Mouse (Mus musculus): ENCODE data around the gene Chic2. TPM values are rescaled to one million over a fixed set of nuclear protein-coding genes. Genes with fewer than 3 reads are reported as not detected.

Gene Chic2
- total RNA-seq, 4 experiments from 2014 or later = 13.1 to 17.3 (median 15.2) TPM

DNA sequence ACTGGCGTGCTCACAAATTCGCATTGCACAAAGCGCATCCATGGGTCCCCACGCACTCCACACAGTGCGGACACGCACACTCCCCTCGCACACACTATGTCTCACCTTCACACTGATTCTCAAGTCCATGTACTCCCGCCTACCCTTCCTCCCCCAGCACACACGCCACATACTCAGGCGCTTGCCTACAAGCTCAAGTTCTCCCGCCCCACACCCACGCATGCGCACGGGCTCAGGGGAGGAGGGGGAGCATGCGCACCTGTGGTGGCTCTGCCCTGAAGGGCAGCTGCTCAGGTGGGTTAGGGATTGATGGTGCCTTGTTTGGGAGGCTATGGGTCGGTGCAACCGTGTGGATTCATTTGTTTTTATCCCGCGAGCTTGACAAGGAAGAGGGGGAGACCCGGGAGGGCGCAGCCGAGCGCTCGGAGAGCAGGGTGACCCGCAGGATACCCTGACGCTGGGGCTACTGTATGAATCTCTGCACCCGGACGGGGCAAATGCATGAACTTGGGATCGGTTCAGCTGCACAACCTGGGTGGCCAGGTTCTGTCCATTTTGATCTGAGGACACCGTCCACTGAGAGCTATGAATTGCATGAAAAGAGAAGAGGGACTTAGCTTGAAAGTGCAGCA is 22.7 kb upstream of the Chic2 start:
- peak in 1 of 2 experiments; percentile 28 for DNase-seq (ENCODE audit: low spot score in 2 of 2)

DNA sequence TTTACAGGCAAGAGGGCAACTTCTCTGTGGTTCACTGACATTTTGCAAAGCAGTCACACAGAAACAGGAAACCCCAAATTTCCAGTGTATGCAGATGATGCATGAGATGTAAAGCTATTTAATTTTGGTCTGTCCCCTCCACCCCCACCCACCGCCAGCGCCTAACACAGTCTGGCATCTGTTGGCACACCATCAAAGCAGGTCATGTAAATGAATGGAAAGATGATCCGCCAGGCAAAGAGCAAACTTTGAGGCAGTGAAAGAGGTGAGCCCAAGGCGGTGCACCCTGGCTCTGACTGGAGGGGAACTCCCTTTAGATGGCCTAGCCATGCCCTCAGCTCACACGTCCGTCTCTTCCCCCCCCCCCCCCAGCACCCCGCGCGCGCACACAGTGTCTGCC is 22.1 kb upstream of the Chic2 start:
- no peak for DNase-seq (ENCODE audit: low spot score in 2 of 2)

GRCm38 (mm10) chr5:75063177-75063576 is 18.6 kb upstream of the Chic2 start:
- DNase-seq (ENCODE audit: low spot score in 2 of 2) = no peak

- DNase-seq (ENCODE audit: low spot score in 2 of 2) = no peak
Measured at GRCm38 (mm10) chr5:75051109-75051508, 6.5 kb upstream of the Chic2 start.

- DNase-seq (ENCODE audit: low spot score in 2 of 2) = peak in 1 of 2 experiments; percentile 45
Measured at GRCm38 (mm10) chr5:75046681-75047321, 2.2 kb upstream of the Chic2 start.

- DNase-seq (ENCODE audit: low spot score in 2 of 2) = no peak
Measured at GRCm38 (mm10) chr5:75045371-75045770, 797 bp upstream of the Chic2 start.

DNA sequence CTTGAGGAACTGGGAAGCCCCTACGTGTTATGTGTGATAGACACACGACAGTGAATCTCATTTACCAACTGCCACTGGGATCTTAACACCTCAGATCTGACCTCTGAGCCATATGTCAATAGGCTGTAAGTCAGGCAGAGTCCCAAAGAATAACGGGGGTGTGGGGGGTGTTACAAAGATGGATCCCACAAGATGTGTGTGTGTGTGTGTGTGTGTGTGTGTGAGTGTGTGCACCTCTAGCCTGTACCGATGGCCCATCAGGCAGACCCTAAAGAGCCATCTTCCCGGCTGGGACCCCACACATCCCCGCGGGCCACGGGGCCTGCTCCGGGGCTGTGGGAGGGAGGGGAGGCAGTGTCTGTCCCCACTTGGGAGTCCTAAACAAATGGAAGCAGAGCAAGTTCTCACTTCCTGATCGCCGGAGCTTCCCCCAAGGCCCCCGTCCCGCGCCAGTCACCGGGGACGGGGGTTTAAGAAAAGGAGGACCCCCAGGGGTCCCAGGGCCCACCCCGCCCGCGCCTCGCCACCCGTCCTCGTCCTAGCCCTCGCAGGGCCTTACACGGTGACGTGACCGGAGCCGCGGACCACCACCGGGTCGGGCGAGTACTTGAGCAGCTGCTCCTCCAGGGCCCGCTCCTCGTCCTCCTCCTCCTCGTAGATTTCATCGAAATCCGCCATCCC is 813 bp downstream of the Chic2 start:
- peak; percentile 18 to 46 for DNase-seq (ENCODE audit: low spot score in 2 of 2)

- DNase-seq (ENCODE audit: low spot score in 2 of 2) = no peak
Measured at GRCm38 (mm10) chr5:75043011-75043445, 1.5 kb downstream of the Chic2 start.

DNA sequence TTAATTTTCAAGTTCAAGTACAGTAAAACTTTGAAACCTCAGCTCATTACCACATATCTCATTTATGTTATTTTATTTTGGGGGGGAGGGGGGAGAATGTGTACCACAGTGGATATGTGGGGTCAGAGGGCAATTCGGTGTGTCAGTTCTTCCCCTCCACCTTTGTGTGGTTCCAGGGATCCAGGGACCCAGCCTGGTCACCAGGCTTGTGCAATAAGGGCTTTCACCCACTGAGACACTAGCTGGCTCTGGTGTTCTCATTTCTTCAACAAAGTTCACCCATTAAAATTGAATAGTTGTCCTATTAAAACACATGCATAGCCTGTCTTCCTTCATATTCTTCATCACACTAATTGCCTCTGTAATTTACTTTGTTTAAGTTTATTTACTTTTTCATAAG is 5.3 kb downstream of the Chic2 start:
- DNase-seq (ENCODE audit: low spot score in 2 of 2) = no peak

DNA sequence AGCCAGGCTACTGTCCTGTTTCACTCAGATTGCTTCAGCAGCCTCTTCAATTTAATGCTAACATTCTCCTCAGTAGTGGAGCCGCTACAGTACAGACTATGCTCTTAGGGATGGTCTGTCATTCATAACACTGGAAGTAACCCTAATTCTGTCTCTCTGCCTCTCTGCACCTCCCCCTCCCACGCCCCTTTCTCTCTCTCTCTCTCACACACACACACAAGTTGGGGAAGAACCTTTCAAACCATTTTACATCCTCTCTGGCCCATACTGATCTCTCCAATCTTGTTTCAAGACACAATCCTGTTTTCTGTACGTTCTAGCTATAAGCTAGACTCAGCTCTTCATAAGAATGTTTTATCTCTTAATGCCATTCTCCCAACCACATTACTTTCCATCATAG is 9.1 kb downstream of the Chic2 start:
- no peak for DNase-seq (ENCODE audit: low spot score in 2 of 2)

DNA sequence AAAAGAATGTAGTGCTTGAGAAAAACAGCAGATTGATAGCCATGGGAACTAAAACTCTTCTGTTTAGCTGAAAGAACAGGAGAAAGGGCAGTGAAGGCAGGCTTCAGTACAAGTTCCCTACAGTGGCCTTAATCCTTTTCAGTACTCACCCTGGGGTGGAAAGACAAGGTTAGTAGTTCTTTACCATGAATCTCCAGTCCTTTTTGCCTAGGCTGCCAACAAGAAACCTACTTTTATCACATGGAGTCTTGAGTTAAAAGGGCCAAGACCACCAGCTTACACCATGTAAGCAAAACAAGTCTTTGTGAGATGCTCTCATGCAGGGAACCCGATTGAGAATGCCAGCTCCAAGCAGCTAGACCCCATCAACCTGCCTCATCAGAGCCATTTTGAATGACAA is 29.8 kb downstream of the Chic2 start:
- DNase-seq (ENCODE audit: low spot score in 2 of 2) = no peak

DNA sequence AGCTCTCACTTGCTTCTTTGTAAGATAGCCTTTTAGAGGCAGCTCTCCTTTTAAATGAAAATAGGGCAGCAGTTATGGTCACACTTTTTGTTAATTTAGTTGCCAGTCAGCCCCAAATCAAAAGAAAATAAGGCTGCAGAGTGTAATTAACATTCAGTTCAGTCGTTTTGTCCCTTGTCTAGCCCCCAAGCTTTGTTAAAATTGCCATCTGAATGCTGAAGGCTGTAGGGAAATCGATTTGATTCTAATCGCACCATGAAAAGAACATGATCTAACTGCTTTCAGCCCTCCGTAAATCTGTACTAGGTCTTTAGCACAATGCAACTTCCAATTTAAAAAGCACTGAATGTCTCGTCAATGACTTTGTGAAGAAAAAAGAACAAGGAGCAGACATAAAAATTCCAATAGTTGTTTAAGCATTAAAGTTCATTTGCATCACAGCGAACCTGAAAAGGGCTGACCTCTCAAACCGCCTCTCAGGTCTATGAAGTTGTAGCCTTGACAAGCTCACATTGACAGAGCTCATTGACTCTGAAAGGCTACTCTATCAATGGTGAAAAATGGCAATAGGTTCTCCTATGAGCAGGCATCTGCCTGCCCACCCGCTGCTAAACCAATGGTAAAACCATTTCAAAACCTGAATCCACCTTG is 31.7 kb downstream of the Chic2 start:
- no peak for DNase-seq (ENCODE audit: low spot score in 2 of 2)

DNA sequence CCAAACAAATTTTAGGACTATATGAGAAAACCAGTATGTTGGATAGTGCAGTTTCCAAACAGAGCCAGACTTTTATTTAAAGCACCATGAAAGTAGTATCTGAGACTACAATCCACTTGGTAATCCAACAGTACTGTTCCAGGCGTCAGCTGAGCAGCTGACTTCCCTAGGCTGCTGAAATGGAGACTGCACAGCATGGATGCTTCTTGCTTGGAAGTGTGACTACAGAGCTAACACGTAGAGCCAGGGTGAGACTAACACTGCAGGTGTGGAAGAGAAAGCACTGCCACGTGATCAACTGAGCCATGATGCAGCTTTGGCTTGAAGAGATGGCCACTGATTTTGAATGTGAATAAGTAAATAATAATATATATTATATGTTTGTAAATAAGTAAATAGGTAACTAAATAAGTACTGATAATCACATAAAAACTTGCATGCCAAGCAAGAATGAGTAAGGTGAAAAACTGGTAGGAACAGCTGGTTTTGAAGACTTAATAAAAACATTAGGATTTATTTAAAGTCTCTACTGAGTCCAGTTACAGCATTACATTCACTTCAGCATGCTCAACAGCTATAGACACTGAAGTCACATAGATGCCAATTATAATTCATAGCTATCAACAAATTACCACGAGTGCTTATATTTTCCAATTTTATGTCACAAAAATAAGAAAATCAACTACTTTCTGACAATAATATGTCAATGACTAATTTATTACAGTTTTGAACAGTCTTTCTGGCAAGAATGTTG is 32.4 kb downstream of the Chic2 start:
- DNase-seq (ENCODE audit: low spot score in 2 of 2) = no peak

DNA sequence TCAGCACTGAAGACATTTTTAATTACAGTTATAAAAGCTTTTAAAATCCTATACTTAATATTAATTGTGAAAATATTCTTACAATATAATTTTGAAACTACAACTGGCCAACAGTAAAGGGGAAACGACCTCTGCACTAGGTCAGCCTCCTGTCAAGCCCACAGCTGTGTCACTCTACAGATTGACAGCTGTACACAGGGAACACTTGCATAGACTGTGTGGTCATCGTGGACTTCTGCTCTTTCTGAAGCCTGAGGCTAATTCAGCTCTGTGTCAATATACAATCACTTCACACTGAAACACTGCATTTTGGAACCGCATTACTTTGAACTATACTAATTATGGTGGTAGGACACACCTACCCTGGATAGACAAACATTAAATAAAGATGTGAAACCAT is 39.8 kb downstream of the Chic2 start:
- no peak for DNase-seq (ENCODE audit: low spot score in 2 of 2)

DNA sequence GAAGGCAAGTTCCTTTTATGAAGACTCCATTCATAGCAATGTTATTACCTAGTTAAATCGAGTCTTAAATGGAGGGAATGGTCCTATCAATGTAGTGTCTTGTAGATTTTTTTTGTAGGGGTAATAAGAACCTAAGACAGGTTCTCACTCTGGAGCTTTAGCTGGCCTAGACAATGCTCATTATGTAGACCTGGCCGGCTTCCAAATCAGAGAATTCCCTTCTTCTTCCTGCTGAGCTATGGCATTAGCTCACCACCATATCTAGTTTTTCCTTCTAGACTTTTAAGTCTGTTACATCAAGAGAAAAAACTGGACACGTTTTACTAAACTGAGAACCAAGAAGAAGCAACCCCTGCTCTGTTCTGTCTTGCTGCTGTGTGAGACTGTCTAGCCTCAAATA is 42.5 kb downstream of the Chic2 start:
- DNase-seq (ENCODE audit: low spot score in 2 of 2) = no peak

GRCm38 (mm10) chr5:74998716-74999512 is 45.7 kb downstream of the Chic2 start:
- peak in 1 of 2 experiments; percentile 27 for DNase-seq (ENCODE audit: low spot score in 2 of 2)

DNA sequence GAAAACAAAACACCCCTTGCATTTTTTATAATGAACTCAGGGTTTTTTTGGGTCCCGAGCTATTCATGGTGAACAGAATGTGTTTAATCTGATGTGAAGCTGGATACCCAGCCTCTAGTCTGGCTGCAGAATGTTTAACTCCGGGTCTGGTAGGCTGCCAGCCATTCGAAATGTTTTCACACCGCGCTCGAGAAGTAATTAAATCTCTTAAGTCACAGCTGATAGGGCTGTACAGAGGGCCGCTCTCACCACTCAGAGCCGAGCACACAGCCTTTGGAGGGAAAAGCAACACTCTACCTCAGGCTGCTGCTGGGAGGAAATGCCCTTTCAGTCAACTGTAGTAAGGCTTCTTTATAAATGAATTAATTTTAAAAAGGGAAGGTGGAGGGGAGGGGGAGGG is 49.6 kb downstream of the Chic2 start:
- DNase-seq (ENCODE audit: low spot score in 2 of 2) = no peak

DNA sequence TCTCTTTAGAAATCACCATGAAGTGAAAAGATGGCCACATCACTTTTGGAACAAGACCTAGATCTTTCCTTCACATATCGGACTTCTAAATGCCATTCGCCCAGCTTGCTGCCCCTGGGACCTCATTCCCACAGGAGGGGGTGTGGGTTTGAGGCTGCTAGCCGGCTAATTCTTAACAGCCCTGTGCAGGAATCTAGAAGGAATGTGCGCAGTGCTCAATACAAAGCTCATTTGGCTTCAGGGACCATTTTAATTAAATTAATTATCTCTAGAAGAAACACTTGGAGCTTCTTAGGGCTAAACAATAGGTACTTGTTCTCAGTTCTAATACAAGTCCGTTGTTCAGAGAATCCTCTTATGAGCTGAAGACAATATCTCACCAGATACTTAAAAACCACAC is 60.5 kb downstream of the Chic2 start:
- no peak for DNase-seq (ENCODE audit: low spot score in 2 of 2)

GRCm38 (mm10) chr5:74980574-74980973 is 64.0 kb downstream of the Chic2 start:
- DNase-seq (ENCODE audit: low spot score in 2 of 2) = no peak

DNA sequence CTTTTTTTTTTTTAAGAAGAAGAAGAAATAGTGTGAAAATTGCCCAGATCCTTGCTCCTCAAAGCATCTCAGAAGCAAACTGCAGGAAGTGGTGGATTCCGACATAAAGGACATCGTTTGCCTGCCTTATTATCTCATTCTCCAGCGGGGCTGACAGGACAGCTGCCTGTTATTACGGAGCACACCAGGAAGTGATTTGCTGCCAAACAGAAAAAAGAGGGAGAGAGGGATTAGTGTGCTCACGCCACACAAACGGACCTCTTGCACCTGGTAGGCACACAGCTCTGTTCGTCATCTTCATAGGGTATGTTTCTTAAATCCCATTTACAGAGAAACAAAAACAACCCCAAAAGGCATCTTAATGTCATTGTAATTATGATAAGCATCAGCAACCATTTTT is 64.4 kb downstream of the Chic2 start:
- DNase-seq (ENCODE audit: low spot score in 2 of 2) = no peak

DNA sequence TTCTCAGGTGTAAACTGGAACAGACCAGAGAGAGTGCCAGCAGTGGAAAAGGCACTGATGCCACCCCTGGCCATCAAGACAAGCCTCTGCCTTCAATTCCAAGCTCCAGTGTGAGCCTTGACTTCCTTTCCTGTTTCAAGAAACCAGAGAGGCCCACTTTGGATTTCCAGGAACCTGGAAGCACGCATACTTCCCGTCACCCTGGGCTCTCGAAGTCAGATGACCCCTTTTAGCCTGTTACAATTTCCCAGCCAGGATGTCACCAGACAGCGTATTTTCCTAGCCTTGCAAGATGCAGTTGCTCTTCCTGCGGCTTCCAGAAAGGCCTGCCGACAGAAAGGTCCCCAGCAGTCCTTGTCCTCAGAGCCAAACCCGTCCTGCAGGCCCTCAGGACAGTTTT is 65.0 kb downstream of the Chic2 start:
- no peak for DNase-seq (ENCODE audit: low spot score in 2 of 2)
